Mouse (Mus musculus) fibroblast of lung, adult 2 months (primary cell): ENCODE measurements around the gene Kcnj2.

ENCODE experiments used
- DNase-seq: peaks from one replicate; pipeline ENCODE4 v3.0.0-alpha.2; 2011; ENCODE audit warnings: low read depth

Gene Kcnj2

GRCm38 (mm10) chr11:111065635-111066298 is at the start of gene Kcnj2:
Gene Kcnj2 (plus strand): TSS chr11:111066164.
- peak; percentile 76 for DNase-seq

- DNase-seq, result no peak
Measured at GRCm38 (mm10) chr11:111016206-111016605, 49.8 kb upstream of the Kcnj2 start.

GRCm38 (mm10) chr11:111020211-111020610 is 45.8 kb upstream of the Kcnj2 start:
- DNase-seq, result no peak

- DNase-seq, result no peak
Measured at GRCm38 (mm10) chr11:111022681-111023281, 43.2 kb upstream of the Kcnj2 start.

- no peak for DNase-seq
Measured at GRCm38 (mm10) chr11:111042175-111042574, 23.8 kb upstream of the Kcnj2 start.

- no peak for DNase-seq
Measured at GRCm38 (mm10) chr11:111043298-111043697, 22.7 kb upstream of the Kcnj2 start.

- DNase-seq, result no peak
Measured at GRCm38 (mm10) chr11:111054252-111054651, 11.7 kb upstream of the Kcnj2 start.

GRCm38 (mm10) chr11:111054854-111055822 is 10.8 kb upstream of the Kcnj2 start:
- no peak for DNase-seq

GRCm38 (mm10) chr11:111056030-111056429 is 9.9 kb upstream of the Kcnj2 start:
- DNase-seq, result no peak

- DNase-seq, result no peak
Measured at GRCm38 (mm10) chr11:111057435-111057834, 8.5 kb upstream of the Kcnj2 start.

GRCm38 (mm10) chr11:111059440-111059839 is 6.5 kb upstream of the Kcnj2 start:
- DNase-seq, result no peak

GRCm38 (mm10) chr11:111060216-111060615 is 5.7 kb upstream of the Kcnj2 start:
- DNase-seq, result no peak

GRCm38 (mm10) chr11:111064751-111065527 is 1.0 kb upstream of the Kcnj2 start:
- peak; percentile 64 for DNase-seq

- no peak for DNase-seq
Measured at GRCm38 (mm10) chr11:111066299-111066691, 331 bp downstream of the Kcnj2 start.

- DNase-seq, result no peak
Measured at GRCm38 (mm10) chr11:111067787-111068186, 1.8 kb downstream of the Kcnj2 start.

- DNase-seq, result no peak
Measured at GRCm38 (mm10) chr11:111070460-111070859, 4.5 kb downstream of the Kcnj2 start.

- DNase-seq, result no peak
Measured at GRCm38 (mm10) chr11:111074131-111074530, 8.2 kb downstream of the Kcnj2 start.

GRCm38 (mm10) chr11:111078107-111078506 is 12.1 kb downstream of the Kcnj2 start:
- no peak for DNase-seq

- DNase-seq, result no peak
Measured at GRCm38 (mm10) chr11:111083009-111083408, 17.0 kb downstream of the Kcnj2 start.

- no peak for DNase-seq
Measured at GRCm38 (mm10) chr11:111086933-111087332, 21.0 kb downstream of the Kcnj2 start.

- no peak for DNase-seq
Measured at GRCm38 (mm10) chr11:111088226-111088625, 22.3 kb downstream of the Kcnj2 start.

GRCm38 (mm10) chr11:111088812-111089211 is 22.8 kb downstream of the Kcnj2 start:
- DNase-seq, result no peak
